Mouse (Mus musculus): ENCODE results near the gene Gm5901. TPM values are rescaled to one million over a fixed set of nuclear protein-coding genes. Genes with fewer than 3 reads are reported as not detected.

The Gm5901 gene
- polyA plus RNA-seq, 1 experiment from 2014 or later = not detected

DNA sequence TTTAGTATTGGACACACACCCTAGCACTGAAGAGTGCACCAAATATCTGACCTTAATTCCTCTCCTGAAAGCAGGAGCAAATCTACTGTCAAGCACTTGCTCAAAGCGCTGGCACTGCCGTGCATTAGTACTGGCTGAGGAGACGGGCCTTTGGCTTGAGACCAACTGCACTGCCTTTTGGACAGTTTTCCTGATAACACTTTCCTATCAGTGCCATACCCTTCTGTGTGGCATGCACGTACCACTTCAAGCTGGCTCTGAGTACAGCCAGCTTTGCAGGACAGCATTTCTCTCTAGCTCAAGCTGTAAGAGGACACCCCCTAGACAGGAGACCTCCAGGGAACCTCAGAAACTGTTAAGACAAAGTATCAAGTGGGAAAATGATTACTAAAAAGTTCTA, 1.3 kb upstream of the Gm5901 start:
- no peaks in the 10 kb centered on the region for H3K27me3 ChIP-seq (replicated peaks)
- H3K4me2 ChIP-seq = no peak overlapping the region
- WGBS = 27% methylated on average over 4 of the region's 4 CpGs
- H3K9me3 ChIP-seq (replicated peaks) = no peaks in the 10 kb centered on the region
- no peak overlapping the region for H3K27ac ChIP-seq (ENCODE audit: poor library complexity, severe bottlenecking)
- H3K9ac ChIP-seq = no peak overlapping the region
- peaks cover 39% of the 10 kb centered on the region for H3K36me3 ChIP-seq
- ATAC-seq (ENCODE audit: insufficient number of reproducible peaks, low FRiP score) = 0 out of 2 replicates have a peak, but pooled peaks have one; percentile 60
- H3K4me1 ChIP-seq (replicated peaks) = peaks cover 11% of the 10 kb centered on the region; the same call in 1 of the 2 replicates
- H3K4me3 ChIP-seq = no peak overlapping the region

GRCm38 (mm10) chr7:105373976-105374375, 862 bp upstream of the Gm5901 start:
- peaks cover 44% of the 10 kb centered on the region for H3K36me3 ChIP-seq
- no peaks in the 10 kb centered on the region for H3K9me3 ChIP-seq (replicated peaks)
- WGBS = 94% methylated on average over 3 of the region's 3 CpGs

GRCm38 (mm10) chr7:105380329-105380728, 5.5 kb downstream of the Gm5901 start:
- Histone ChIP-seq H3K27ac (ENCODE audit: poor library complexity, severe bottlenecking) (no peak overlapping the region), H3K4me2 (no peak overlapping the region), H3K27me3 (replicated peaks) (no peaks in the 10 kb centered on the region), H3K4me1 (replicated peaks) (no peaks in the 10 kb centered on the region), H3K9me3 (replicated peaks) (no peaks in the 10 kb centered on the region), H3K36me3 (peaks cover 82% of the 10 kb centered on the region), H3K4me3 (no peak overlapping the region), H3K9ac (no peak overlapping the region)
- ATAC-seq (ENCODE audit: insufficient number of reproducible peaks, low FRiP score) = no peak
- 88% methylated on average over 3 of the region's 3 CpGs for WGBS

More at GRCm38 (mm10) chr7:105373976-105374375, 862 bp upstream of the Gm5901 start:
- Histone ChIP-seq H3K4me3 (no peak overlapping the region), H3K9ac (no peak overlapping the region), H3K4me1 (replicated peaks) (peaks cover 11% of the 10 kb centered on the region; the same call in 1 of the 2 replicates), H3K27me3 (replicated peaks) (no peaks in the 10 kb centered on the region), H3K27ac (ENCODE audit: poor library complexity, severe bottlenecking) (no peak overlapping the region), H3K4me2 (no peak overlapping the region)
- ATAC-seq (ENCODE audit: insufficient number of reproducible peaks, low FRiP score) = no peak

DNA sequence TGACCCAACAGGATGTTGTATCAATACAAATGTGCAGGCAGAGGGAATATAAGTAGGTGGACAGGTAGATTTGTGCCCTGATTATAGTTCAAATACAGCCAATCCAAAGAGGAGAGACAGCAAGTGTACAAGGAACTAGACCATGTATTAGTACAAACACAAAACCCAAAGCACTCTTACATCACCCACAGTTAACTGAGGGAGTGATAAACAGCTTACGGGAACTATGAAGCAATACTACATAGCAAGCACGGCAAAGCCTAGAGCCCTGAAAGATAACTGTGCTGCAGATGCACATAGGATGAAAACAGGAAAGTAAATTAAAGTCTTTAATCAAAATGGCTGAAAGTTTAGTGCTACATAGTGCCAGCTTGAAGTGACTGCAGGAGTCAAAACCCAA, 12.9 kb downstream of the Gm5901 start:
- Histone ChIP-seq H3K9ac (no peak overlapping the region), H3K36me3 (peaks cover 65% of the 10 kb centered on the region), H3K4me1 (replicated peaks) (no peaks in the 10 kb centered on the region), H3K27me3 (replicated peaks) (no peaks in the 10 kb centered on the region), H3K27ac (ENCODE audit: poor library complexity, severe bottlenecking) (no peak overlapping the region), H3K9me3 (replicated peaks) (no peaks in the 10 kb centered on the region), H3K4me2 (no peak overlapping the region), H3K4me3 (no peak overlapping the region)
- WGBS = 94% methylated on average over 2 of the region's 2 CpGs
- ATAC-seq (ENCODE audit: insufficient number of reproducible peaks, low FRiP score) = no peak

DNA sequence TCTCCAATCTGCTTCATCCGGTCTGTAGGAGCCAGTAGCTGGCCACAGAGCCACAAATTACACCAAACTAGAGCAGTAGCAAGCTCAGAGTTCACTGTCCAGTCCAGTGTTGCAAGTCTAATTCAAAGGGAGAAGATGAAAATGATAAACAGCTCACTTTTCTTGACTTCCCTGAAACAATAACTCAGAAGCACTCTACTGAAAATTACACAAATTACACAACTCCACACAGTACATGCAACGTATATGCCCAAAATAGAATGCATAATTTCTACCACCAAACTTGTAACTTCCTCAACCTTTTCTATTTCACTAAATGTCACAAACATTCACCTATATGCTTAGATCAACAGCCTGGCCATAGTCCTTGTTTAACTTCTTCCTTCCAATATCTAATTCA, 15.4 kb downstream of the Gm5901 start:
- Histone ChIP-seq H3K27me3 (replicated peaks) (no peaks in the 10 kb centered on the region), H3K4me3 (no peak overlapping the region), H3K4me1 (replicated peaks) (no peaks in the 10 kb centered on the region), H3K36me3 (peaks cover 53% of the 10 kb centered on the region), H3K9me3 (replicated peaks) (no peaks in the 10 kb centered on the region), H3K4me2 (no peak overlapping the region), H3K9ac (no peak overlapping the region), H3K27ac (ENCODE audit: poor library complexity, severe bottlenecking) (no peak overlapping the region)
- no peak for ATAC-seq (ENCODE audit: insufficient number of reproducible peaks, low FRiP score)
- WGBS = 96% methylated on average over 2 of the region's 2 CpGs

DNA sequence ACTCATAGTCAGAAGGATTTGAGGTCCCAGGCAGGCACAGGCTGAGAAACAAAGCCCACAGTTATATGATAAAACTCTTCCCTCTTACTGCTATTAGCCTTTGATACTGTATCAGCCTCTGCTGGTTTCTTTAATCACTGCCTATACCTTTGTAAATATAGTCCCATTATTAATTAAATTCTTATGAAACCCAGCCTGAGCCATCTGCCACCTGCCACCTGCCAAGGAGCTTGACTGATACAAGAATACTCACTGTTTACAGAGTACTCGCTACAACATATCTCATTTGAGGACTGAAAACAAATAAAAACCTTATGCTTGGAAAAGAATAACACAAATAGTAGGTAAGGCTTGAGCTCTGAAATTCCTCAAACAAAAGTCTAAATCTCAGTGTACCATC, 19.8 kb downstream of the Gm5901 start:
- Histone ChIP-seq H3K4me3 (no peak overlapping the region), H3K9me3 (replicated peaks) (no peaks in the 10 kb centered on the region), H3K27me3 (replicated peaks) (no peaks in the 10 kb centered on the region), H3K36me3 (peaks cover 23% of the 10 kb centered on the region), H3K4me2 (no peak overlapping the region), H3K9ac (no peak overlapping the region), H3K4me1 (replicated peaks) (peaks cover 7% of the 10 kb centered on the region), H3K27ac (ENCODE audit: poor library complexity, severe bottlenecking) (no peak overlapping the region)
- ATAC-seq (ENCODE audit: insufficient number of reproducible peaks, low FRiP score) = no peak
- 91% methylated on average over 1 of the region's 1 CpGs for WGBS

DNA sequence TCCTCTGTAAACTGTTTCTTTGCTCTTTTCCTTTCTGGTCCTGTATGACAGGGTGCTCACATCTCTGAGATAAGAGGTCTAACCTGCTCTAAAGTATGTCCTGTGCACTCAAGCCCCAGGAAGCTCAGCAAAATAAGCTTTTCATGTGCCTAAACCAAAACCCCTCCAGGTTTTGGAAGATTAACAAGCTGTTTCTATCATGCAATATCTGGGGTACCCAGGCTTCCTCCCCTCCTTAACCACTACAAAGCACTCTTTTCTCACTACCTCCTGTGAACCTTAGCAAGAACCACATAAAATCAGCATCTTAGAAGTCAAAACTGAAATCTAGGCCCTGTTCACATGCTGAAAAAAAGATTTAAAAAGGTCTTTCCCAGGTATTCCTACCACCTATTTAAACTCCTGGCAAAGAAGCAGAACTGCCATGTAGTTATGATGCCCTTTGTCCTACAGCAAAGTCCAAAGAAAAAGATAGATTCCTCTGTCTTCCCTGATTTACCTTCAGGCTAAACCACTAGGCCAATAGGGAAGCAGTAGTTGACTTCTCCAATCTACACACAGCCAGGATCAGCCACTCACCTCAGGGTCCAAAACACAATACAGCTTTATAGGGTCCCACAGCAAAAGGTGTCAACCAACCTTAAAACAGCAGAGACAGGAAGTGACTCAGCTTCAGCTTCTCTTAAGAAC, 20.4 kb downstream of the Gm5901 start:
- peaks cover 7% of the 10 kb centered on the region for H3K4me1 ChIP-seq (replicated peaks)
- H3K9me3 ChIP-seq (replicated peaks) = no peaks in the 10 kb centered on the region
- H3K9ac ChIP-seq = no peak overlapping the region
- peaks cover 17% of the 10 kb centered on the region for H3K36me3 ChIP-seq
- no peaks in the 10 kb centered on the region for H3K27me3 ChIP-seq (replicated peaks)
- H3K4me3 ChIP-seq = no peak overlapping the region
- H3K4me2 ChIP-seq = no peak overlapping the region
- no peak overlapping the region for H3K27ac ChIP-seq (ENCODE audit: poor library complexity, severe bottlenecking)
- ATAC-seq (ENCODE audit: insufficient number of reproducible peaks, low FRiP score) = no peak

DNA sequence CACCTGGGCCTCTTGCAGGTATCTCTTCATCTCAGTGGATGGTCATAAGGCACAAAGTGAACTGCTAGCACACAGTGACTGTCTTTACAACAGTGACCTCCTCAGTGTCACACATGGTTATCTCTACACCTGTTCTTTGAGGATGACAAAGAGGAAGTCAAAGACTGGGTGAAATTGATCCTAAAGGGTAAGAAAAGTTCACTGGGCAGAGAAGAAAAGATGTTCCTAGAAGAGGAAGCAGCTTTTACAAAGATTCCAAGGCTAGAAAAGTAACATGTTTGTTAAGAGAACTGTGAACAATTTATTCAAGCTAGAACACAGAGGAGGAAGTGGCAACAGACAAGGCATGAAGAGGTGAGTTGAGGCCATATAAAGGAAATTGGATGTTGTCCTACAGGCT, 21.3 kb downstream of the Gm5901 start:
- no peak overlapping the region for H3K9ac ChIP-seq
- no peak overlapping the region for H3K27ac ChIP-seq (ENCODE audit: poor library complexity, severe bottlenecking)
- H3K9me3 ChIP-seq (replicated peaks) = no peaks in the 10 kb centered on the region
- no peak for ATAC-seq (ENCODE audit: insufficient number of reproducible peaks, low FRiP score)
- H3K36me3 ChIP-seq = peaks cover 17% of the 10 kb centered on the region
- no peaks in the 10 kb centered on the region for H3K27me3 ChIP-seq (replicated peaks)
- H3K4me3 ChIP-seq = no peak overlapping the region
- H3K4me1 ChIP-seq (replicated peaks) = peaks cover 7% of the 10 kb centered on the region
- no peak overlapping the region for H3K4me2 ChIP-seq

DNA sequence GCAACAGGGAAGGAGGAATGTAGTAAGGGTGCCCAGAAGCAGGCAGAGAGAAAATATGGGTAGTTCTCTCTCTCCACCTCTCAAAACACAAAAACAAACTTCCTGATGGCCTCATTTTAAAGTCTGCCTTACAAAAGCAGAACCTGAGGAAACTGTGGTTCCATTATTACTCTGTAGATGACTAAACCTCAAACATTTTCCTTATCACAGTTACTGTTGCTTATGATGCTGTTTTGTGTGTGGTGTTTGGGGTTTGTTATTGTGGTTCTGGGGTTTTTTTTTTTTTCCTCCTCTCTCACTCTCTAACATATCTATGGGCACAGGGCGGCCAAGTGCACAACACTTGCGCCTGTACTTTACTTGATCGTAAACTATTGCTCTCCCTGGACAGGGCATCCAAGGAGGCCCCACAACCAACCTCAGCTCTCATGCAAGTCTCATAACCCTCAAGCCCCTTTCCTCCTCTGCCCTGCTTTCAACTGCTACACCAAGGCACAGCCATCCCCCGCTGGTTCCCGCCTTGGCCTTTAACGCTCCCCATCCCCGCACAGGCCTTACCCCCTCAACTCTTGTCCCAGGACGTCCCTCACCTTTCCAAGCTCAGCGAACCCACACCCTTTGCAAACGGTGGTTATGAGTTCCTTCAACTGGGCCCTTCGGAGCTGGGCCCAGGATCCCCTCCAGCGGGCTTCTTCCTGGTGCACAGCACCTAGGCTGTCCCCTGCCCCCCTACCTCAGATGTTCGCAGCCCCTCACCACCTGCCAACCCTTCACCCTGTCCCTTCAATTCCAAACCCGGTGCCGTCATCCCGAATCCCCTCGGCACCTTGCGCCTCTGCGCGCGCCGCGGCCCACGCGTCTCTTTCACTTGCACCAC, 24.5 kb downstream of the Gm5901 start:
- Histone ChIP-seq H3K9ac (peak overlapping the region; percentile 96), H3K36me3 (peaks cover 9% of the 10 kb centered on the region; the same call in 1 of the 2 replicates), H3K9me3 (replicated peaks) (no peaks in the 10 kb centered on the region), H3K4me3 (peak overlapping the region; percentile 94), H3K4me2 (peak overlapping the region; percentile 90), H3K27me3 (replicated peaks) (no peaks in the 10 kb centered on the region), H3K4me1 (replicated peaks) (peaks cover 7% of the 10 kb centered on the region), H3K27ac (ENCODE audit: poor library complexity, severe bottlenecking) (peak overlapping the region; percentile 72)
- peak; percentile 0; the same call in 1 of the 2 replicates for ATAC-seq (ENCODE audit: insufficient number of reproducible peaks, low FRiP score)
- WGBS = 2% methylated on average over 25 of the region's 25 CpGs

- Histone ChIP-seq H3K27me3 (replicated peaks) (no peaks in the 10 kb centered on the region), H3K9ac (peak within 1 kb of the TSS; percentile 96), H3K27ac (ENCODE audit: poor library complexity, severe bottlenecking) (peak within 1 kb of the TSS; percentile 82), H3K4me2 (peak within 1 kb of the TSS; percentile 90), H3K36me3 (peaks cover 6% of the 10 kb centered on the region; the same call in 1 of the 2 replicates), H3K4me3 (peak within 1 kb of the TSS; percentile 94), H3K4me1 (replicated peaks) (peaks cover 7% of the 10 kb centered on the region), H3K9me3 (replicated peaks) (no peaks in the 10 kb centered on the region)
- ATAC-seq (ENCODE audit: insufficient number of reproducible peaks, low FRiP score) = peak; percentile 99
- WGBS = under 1% methylated on average over 55 of the region's 55 CpGs
Measured at GRCm38 (mm10) chr7:105399935-105400624, 25.2 kb downstream of the Gm5901 start, which contains the start of gene Fam160a2. Gene Fam160a2 (minus strand): TSS chr7:105400054.

DNA sequence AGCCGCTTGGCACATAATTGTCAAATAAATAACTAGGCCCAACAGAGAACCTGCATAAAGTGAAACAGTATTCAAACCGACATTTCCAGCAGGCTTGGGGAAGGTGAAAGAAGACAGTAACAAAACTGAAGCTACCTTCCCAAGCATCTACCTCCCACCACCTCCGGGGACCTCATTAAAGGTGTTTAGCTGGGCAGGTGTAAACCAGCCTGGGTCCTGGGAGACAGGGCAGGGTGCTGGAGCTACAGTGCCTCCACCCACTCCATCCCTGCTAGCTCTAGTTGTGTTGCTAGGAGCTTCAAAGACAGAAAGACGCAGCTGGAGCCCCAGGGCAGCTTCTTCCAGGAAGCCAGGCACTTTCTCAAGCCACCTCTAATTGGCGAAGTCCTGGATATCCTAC, 29.4 kb downstream of the Gm5901 start, which contains the start of gene Cnga4:
Gene Cnga4 (plus strand): TSS at position 301 of the 400 bp plus-strand sequence.
- H3K4me3 ChIP-seq = no peak within 1 kb of the TSS

More for the DNA sequence above, 29.4 kb downstream of the Gm5901 start, which contains the start of gene Cnga4:
- Histone ChIP-seq H3K4me1 (replicated peaks) (no peaks in the 10 kb centered on the region; the same call in 1 of the 2 replicates), H3K9me3 (replicated peaks) (no peaks in the 10 kb centered on the region), H3K36me3 (no peaks in the 10 kb centered on the region), H3K27me3 (replicated peaks) (no peaks in the 10 kb centered on the region), H3K4me2 (no peak within 1 kb of the TSS), H3K27ac (ENCODE audit: poor library complexity, severe bottlenecking) (no peak within 1 kb of the TSS), H3K9ac (no peak within 1 kb of the TSS)
- no peak for ATAC-seq (ENCODE audit: insufficient number of reproducible peaks, low FRiP score)
- WGBS = 64% methylated on average over 5 of the region's 5 CpGs

All from heart, embryonic 12.5 days (tissue).